Mouse (Mus musculus) cerebellum, postnatal 10 days (tissue): ENCODE data around the gene Gpx3.
"Not testable (repeated sequence)": the region's sequence is repeated elsewhere in the genome, so short reads cannot be mapped to it uniquely, and the experiment has no call there.

Experiments used
- DNase-seq, 2 experiments: peaks; one replicate each; pipeline ENCODE4 v3.0.0; 2021; ENCODE audit warnings: mixed read lengths in 2 of 2

The Gpx3 gene

DNA sequence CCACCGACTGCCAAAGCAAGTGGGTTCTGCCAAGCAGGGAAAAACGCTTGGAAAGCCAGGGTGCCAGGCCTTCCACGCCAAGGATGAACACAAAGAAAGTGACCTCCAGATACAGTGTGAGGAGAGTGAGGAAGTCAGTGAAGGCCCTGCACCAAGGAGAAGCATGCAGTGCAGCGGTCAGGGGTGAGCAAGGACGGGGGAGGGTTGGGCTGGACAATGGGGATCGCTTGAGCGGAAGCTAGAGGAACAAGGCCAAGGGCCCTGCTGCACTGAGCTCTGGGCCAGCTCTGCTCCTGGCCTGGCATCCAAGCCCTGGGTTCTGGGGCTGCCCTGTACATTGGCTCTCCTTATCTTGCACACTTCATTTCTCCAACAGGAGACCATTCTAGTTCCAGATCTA lies 37.8 kb downstream of the Gpx3 start:
- peak; percentile 58 to 71 for DNase-seq

DNA sequence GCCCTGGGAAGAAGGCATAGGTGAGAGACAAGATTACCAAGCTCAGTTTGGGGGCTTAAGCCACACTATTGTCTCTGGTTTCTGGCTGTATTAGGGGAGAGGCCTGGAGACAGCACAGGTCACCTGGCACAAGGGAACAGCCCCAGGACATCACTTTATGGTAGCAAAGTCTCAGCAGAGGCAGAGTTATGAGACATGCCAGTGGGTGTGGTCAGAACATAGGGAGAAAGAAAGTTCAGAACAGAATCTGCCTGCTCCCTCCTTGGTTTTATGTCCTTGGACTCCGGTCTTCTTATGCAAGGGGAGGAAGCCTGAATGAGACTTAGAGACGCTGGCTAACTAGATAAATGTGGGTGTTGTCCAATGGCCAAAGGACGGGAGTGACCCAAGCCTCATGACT lies 42.4 kb downstream of the Gpx3 start:
- no peak for DNase-seq

DNA sequence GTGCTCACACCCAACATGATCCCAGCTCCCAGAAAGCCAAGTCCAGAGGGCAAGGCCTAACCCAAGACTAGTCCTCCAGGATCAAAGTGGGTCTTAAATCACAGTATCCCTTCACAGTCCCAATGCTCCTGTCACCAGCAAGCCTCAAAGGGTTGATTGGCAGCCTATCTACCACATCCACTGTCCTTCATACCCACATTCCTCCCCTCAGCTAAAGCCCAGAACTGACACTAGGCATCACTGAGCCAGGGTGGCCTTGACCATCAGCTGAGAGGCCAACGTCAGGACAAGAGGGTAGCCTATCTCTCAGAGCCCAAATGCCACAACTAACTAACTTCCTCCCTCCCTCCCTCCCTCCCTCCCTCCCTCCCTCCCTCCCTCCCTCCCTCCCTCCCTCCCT lies 47.5 kb downstream of the Gpx3 start:
- DNase-seq: no peak

DNA sequence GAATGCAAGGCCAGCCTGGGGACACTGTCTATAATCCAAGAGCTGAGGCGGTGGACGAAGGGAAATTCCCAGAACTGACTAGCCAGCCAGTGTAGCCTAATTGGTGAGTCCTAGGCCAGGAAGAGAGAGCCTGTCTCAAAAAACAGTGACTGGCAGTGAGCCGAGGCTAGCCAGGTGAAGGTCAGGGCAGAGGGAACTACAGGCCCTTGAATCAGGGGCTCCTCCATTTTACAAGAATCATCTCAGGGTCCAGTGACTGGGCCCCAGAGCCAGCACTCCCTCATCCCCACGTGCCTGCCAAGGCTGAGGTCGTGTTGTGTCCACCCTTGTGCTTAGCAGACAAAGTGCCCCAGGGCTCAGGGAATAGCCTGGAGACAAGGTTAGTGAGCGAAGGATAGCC lies 48.4 kb downstream of the Gpx3 start:
- DNase-seq: no peak

DNA sequence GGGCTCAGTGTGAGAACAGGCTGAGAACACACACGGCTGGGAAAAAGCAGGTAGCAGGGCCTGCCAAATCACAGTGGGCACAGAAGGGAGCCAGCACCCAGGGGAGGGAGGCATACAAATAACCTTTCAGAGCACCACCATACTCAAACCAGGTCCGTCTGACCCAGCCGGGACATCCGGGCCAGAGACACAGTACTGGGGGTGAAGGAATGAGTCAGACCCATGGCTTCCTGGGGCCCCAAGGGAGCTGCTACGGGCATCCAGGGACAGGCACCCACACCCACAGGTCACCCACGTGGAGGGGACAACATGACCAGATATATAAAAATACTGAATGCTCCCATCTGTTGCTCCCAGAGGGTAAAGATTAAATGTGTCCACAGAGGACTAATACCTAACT lies 50.4 kb downstream of the Gpx3 start:
- peak in 1 of 2 experiments; percentile 38 for DNase-seq

DNA sequence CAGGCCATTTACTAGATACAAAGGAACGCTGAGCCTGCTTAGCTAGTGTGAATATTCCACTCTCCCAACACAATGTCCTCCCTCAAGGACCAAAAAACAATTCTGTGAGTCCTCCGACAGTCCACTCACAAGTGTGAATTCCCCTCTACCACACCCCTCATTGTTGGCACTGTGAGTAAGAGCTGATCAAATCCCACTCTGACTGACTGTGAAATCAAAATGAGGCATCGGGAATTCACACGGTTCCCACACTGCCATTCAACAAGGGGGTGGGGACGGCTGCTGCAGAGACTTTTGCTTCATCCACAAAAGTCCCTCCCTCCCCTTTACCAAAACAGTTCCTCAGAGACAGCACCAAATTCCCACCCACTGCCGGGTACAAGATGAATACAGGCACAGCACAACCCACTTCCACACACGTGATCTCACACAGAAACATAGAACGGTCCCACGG lies 51.8 kb downstream of the Gpx3 start:
- DNase-seq: no peak

DNA sequence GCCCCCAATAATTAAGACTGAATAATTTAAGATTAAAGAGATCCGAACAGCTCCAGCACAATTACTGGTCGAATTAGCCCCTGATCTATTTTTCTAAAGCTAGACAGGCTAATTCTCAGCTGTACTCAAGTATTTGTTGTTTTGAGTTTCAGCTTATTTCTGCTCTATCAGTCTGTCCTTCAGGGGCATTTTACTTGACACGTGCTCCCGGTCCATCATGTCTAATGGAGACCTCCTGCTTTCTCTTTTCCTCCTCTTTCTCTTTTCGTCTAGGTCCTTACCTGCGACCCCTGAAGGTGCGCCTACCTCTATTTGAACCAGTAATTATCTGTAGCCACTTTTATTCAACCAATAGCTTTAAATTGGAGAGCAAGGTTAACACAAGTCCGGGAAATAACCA lies 52.5 kb downstream of the Gpx3 start:
- DNase-seq: no peak

DNA sequence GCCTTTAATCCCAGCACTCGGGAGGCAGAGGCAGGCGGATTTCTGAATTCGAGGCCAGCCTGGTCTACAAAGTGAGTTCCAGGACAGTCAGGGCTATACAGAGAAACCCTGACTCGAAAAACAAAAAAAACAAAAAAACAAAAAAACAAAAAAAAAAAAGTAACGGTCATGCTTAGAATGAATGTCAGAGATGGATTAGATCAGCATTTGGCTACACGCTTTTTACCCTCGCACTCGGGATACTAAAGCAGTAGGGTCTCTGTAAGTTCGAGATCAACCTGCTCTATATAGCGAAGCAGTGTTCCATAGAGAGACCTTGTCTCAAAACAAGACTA lies 53.1 kb downstream of the Gpx3 start:
- not testable (repeated sequence) for DNase-seq

DNA sequence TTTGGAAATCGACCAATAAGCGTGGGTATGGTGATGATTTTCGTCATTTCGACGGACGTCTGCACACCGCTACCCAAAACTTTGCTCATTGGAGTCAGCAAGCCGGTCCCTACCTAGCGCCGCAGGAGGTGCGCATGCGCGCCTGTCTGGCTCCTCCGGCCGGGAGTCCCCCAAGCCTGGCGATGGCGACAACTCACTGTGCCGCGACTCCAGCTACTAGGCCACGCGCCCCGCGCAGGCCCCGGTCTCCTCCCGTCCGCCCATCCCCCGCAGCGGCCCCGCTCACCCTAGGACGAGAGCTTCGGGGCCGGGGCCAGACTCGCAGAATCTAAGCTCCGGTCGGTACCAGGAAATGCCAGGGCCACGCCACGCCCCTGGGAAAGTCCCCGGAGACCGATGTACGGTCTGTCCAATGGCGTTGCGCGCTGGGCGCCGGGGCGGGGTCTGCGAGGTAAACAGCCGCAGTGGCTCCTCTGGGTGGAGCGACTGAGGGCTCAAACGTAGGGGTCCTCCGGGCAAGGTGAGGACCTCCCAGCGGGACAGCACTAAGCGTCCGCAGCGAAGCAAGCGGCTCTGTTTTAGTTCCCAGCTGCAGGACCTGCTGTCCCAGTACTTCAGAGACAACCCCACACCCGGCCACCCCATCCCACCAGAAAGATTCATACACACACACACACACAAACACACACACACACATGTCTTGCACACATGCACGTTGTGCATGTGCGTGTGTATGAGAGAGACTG lies 53.7 kb downstream of the Gpx3 start:
- DNase-seq: peak; percentile 99

DNA sequence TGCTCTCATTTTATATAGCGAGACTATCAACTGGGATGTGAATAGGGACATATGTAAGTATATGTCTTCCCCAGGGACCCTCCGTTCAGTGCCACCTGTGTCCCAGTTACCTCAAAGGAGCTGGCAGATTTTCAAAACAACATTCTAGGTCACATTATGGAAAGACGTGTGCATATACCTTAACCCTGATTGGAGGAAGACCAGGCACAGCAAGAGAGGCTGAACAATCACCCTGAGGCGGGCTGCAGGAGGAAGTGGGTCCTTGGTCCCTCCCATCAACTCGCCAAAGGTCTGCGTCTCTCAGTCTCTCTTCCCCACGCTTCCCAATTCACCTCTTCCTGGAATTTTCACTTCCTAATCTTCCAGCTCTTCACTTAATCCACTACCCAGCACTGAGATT lies 54.7 kb downstream of the Gpx3 start:
- DNase-seq: no peak

DNA sequence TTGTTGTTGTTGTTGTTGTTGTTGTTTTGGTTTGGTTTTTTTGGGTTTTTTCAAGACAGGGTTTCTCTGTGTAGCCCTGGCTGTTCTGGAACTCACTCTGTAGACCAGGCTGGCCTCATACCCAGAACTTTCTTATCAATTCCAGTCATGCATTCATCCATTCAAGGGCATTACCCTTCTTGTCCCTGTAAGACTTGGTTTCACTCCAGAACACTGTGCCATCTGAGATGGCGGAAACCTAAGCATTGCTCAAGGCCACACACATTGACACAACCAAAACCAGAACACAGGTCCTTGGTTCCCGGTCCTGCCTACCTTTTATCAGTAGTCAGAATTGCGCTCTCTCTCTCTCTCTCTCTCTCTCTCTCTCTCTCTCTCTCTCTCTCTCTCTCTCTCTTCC lies 55.5 kb downstream of the Gpx3 start:
- DNase-seq: not testable (repeated sequence)

DNA sequence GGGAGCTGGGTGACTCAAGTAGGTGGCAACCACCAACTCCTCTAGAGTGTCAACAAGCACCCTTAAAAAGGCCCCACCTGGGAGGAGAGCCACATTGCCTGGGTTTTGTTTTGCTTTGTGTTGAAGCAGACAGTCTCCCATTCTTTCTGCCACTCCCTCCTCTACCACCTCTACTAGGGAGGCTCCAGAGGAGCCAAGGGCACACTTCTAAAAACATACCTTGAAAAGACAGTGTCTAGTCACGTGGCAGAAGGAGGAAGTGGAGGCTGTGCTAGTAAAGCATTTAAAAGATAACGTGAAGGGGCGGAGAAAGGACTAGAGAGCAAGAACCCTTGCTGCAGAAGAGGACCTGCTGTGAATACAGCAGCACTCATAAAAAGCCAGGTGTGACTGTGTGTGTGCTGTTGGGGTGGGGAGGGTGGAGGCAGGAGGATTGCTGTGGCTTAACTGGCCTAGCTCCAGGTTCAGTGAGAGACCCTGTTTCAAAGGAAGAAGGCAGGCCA lies 56.4 kb downstream of the Gpx3 start:
- DNase-seq: no peak
